Mouse (Mus musculus) heart, adult 2 months (tissue): Measurements from ENCODE around the gene Epha2.

ENCODE experiments used
- CTCF ChIP-seq: fragments of 200-600 bp; IDR thresholded peaks from 2 replicates; pipeline ENCODE4 v1.8.1; 2022; ENCODE audit warnings: antibody characterized with exemption, mild to moderate bottlenecking, moderate library complexity
- EP300 ChIP-seq: fragments of 200-500 bp; IDR thresholded peaks from 2 replicates; pipeline ENCODE4 v1.6.1; 2011; ENCODE audit warnings: low read depth, low read length, control low read depth; ENCODE audit not compliant: insufficient read depth

- TF ChIP-seq CTCF (no peak), EP300 (0 out of 2 replicates have a peak, but pooled peaks have one; percentile 11)
Measured at GRCm38 (mm10) chr4:141260007-141260723, 40.9 kb upstream of the Epha2 start.
